Mouse (Mus musculus): ENCODE measurements around the gene Slc27a2. TPM values are rescaled to one million over a fixed set of nuclear protein-coding genes. Genes with fewer than 3 reads are reported as not detected.
A peak's percentile ranks its signal among the peaks of the same experiment; 100 is the strongest.

Slc27a2 gene
- total and polyA plus RNA-seq, 3 experiments, result not detected

- TF ChIP-seq TAL1 (IDR thresholded peaks at IDR 0.05; ENCODE audit: low read length) (no peak), SMC3 (IDR thresholded peaks at IDR 0.05; ENCODE audit: low read depth, low read length) (peak; percentile 80), USF1 (IDR thresholded peaks at IDR 0.05; ENCODE audit: low read depth, low read length) (no peak), POLR2AphosphoS2 (IDR thresholded peaks at IDR 0.05; ENCODE audit: low read length) (no peak), ETS1 (IDR thresholded peaks at IDR 0.05; ENCODE audit: low read depth, low read length) (no peak), BHLHE40 (IDR thresholded peaks at IDR 0.05; ENCODE audit: borderline replicate concordance, low read depth, low read length) (no peak), ZC3H11A (IDR thresholded peaks at IDR 0.05; ENCODE audit: low read depth, low read length) (peak; percentile 79), MAZ (IDR thresholded peaks at IDR 0.05; ENCODE audit: low read depth, low read length) (peak; percentile 68; the same call in 1 of the 2 replicates), E2F4 (IDR thresholded peaks at IDR 0.05; ENCODE audit: borderline replicate concordance, low read depth, low read length) (no peak), JUND (IDR thresholded peaks at IDR 0.05; ENCODE audit: low read depth, low read length) (no peak; the same call in 1 of the 2 replicates), TBP (IDR thresholded peaks at IDR 0.05; ENCODE audit: low read depth, low read length) (no peak), RAD21 (IDR thresholded peaks at IDR 0.05; ENCODE audit: low read depth, low read length) (peak; percentile 80), MXI1 (IDR thresholded peaks at IDR 0.05; ENCODE audit: low read depth, low read length) (no peak), CTCF (IDR thresholded peaks at IDR 0.05 in 2 of 3, conservative IDR thresholded peaks at IDR 0.05 in 1 of 3; ENCODE audit: control insufficient read depth in 1 of 3, insufficient read depth in 1 of 3, low read depth in 2 of 3, low read length in 3 of 3, poor library complexity in 1 of 3, severe bottlenecking in 1 of 3) (peak in 2 of 3 experiments; percentile 47 to 73; a peak in 4 of 6 replicates), HCFC1 (IDR thresholded peaks at IDR 0.05; ENCODE audit: low read depth, low read length) (no peak), GATA1 (IDR thresholded peaks at IDR 0.05; ENCODE audit: low read depth, low read length) (no peak), MEF2A (IDR thresholded peaks at IDR 0.05; ENCODE audit: extremely low read depth, insufficient replicate concordance, low read depth, low read length, poor library complexity, severe bottlenecking) (no peak), NRF1 (IDR thresholded peaks at IDR 0.05; ENCODE audit: insufficient read depth, low read depth, low read length, poor library complexity, severe bottlenecking) (no peak), EP300 (IDR thresholded peaks at IDR 0.05; ENCODE audit: low read depth in 1 of 2, low read length in 2 of 2) (no peak), CHD1 (IDR thresholded peaks at IDR 0.05; ENCODE audit: low read depth, low read length) (no peak), ZMIZ1 (IDR thresholded peaks at IDR 0.05; ENCODE audit: low read depth, low read length) (no peak), POLR2AphosphoS5 (IDR thresholded peaks at IDR 0.05; ENCODE audit: borderline replicate concordance, low read depth, low read length) (no peak), NELFE (IDR thresholded peaks at IDR 0.05; ENCODE audit: low read depth, low read length) (no peak), USF2 (IDR thresholded peaks at IDR 0.05; ENCODE audit: borderline replicate concordance in 1 of 2, insufficient read depth in 1 of 2, low read depth in 1 of 2, low read length in 2 of 2) (no peak), GABPA (IDR thresholded peaks at IDR 0.05; ENCODE audit: low read depth, low read length) (no peak)
- Histone ChIP-seq H3K79me2 (ENCODE audit: control insufficient read depth, insufficient read depth, low read length, poor library complexity) (no peaks in the 10 kb centered on the region), H3K9me3 (replicated peaks; ENCODE audit: insufficient read depth, low read length) (no peaks in the 10 kb centered on the region), H3K27me3 (ENCODE audit: control insufficient read depth in 1 of 2, insufficient read depth in 2 of 2, low read length in 2 of 2) (no peaks in the 10 kb centered on the region), H3K4me3 (ENCODE audit: control insufficient read depth in 1 of 2, insufficient read depth in 1 of 2, low read depth in 2 of 2, low read length in 2 of 2) (no peak overlapping the region), H3K4me1 (ENCODE audit: control insufficient read depth in 1 of 2, insufficient read depth in 2 of 2, low read length in 2 of 2) (peaks cover 6 to 15% of the 10 kb centered on the region in 2 experiments), H3K27ac (ENCODE audit: control insufficient read depth, low read depth, low read length) (no peak overlapping the region), H3K9ac (ENCODE audit: control insufficient read depth, low read depth, low read length, poor library complexity, severe bottlenecking) (no peak overlapping the region), H3K36me3 (ENCODE audit: control insufficient read depth in 1 of 2, insufficient read depth in 2 of 2, low read length in 2 of 2) (peaks cover 0 to 6% of the 10 kb centered on the region in 2 experiments; a peak in 2 of 4 replicates)
- DNase-seq (ENCODE audit: low read depth, low spot score), result peak; percentile 74
These were observed 46.8 kb downstream of the Slc27a2 start for GRCm38 (mm10) chr2:126599005-126599404.
